Mouse (Mus musculus) limb, embryonic 10.5 days (tissue): ENCODE data around the gene Mcl1. TPM values are rescaled to one million over a fixed set of nuclear protein-coding genes. Genes with fewer than 3 reads are reported as not detected.
"Not testable (repeated sequence)": the region's sequence is repeated elsewhere in the genome, so short reads cannot be mapped to it uniquely, and the experiment has no call there.

Experiments
- DNase-seq: peaks from one replicate; pipeline ENCODE4 v3.0.0-alpha.2; 2017; ENCODE audit warnings: low spot score
- H3K27ac ChIP-seq: fragments of 300-500 bp; sonication (generic); 2 replicates; pipeline ENCODE4 v1.5.1; 2016; ENCODE audit warnings: mild to moderate bottlenecking
- H3K27me3 ChIP-seq: fragments of 300-500 bp; sonication (generic); 2 replicates; pipeline ENCODE4 v1.6.1; 2016; ENCODE audit warnings: low read depth, mild to moderate bottlenecking; ENCODE audit not compliant: poor library complexity, severe bottlenecking
- H3K36me3 ChIP-seq: fragments of 300-500 bp; sonication (generic); 2 replicates; pipeline ENCODE4 v1.6.1; 2016; ENCODE audit warnings: mild to moderate bottlenecking, moderate library complexity
- H3K4me1 ChIP-seq: fragments of 300-500 bp; sonication (generic); 2 replicates; pipeline ENCODE4 v1.6.1; 2016
- H3K4me3 ChIP-seq: fragments of 300-500 bp; sonication (generic); 2 replicates; pipeline ENCODE4 v1.5.1; 2016; ENCODE audit warnings: mild to moderate bottlenecking, moderate library complexity
- H3K9me3 ChIP-seq: fragments of 300-500 bp; sonication (generic); replicated peaks from 2 replicates; pipeline ENCODE4 v1.6.1; 2016; ENCODE audit warnings: mild to moderate bottlenecking
- WGBS: fragments of 180-500 bp; shearing (Covaris S2); methylation state at CpG from one replicate; pipeline ENCODE4 v1.1.7; 2016; 5-methylcytosine and 5-hydroxymethylcytosine counted together
- polyA plus RNA-seq: library from polyadenylated mRNA; unstranded; fragments of >200 nt; fragmentation: Nextera tagmentation; extraction: Ambion mirVana; gene quantifications from 2 replicates; pipeline ENCODE4 v1.2.1, GENCODE M21; 2016

Mcl1 gene
- polyA plus RNA-seq, result 49.7 and 52.1 TPM in 2 replicates

DNA sequence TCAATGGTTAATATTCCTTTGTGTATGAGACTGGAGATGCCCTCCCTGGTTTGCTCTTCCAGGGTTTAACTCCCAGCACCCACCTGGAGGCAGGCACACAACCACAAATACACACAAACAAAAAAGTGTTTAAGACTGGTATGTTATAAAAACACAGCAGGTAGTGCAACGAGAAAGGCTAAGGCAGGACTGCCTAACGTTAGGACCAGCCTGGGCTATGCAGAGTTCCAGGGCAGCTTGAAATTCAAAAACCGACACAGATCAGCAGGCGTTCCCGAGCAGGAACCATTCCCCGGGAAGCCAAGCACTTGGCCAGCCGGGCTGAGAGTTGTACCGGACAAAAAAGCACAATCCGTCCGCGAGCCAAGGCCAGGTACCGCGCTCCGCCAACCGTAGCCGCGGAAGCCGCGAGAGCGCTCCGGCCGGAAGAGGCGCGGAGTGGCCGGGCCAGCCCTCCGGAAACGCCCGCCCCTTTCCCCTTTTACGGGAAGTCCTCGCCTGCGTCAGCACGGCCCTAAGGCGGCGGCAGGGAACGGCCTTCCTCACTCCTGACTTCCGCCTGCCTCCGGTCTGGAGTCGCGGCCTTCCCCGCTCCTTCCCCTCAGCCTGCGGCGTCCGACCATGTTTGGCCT, at the start of gene Mcl1:
Gene Mcl1, plus strand, starts transcription at position 553 of the 632 bp plus-strand sequence.
- DNase-seq, result peak; percentile 97
- Histone ChIP-seq H3K36me3 (peaks cover 33% of the 10 kb centered on the region), H3K4me1 (peaks cover 36% of the 10 kb centered on the region), H3K9me3 (no peaks in the 10 kb centered on the region), H3K27ac (peak within 1 kb of the TSS; percentile 98), H3K27me3 (no peaks in the 10 kb centered on the region), H3K4me3 (peak within 1 kb of the TSS; percentile 90)
- under 1% methylated on average over 43 of the region's 43 CpGs for WGBS

DNA sequence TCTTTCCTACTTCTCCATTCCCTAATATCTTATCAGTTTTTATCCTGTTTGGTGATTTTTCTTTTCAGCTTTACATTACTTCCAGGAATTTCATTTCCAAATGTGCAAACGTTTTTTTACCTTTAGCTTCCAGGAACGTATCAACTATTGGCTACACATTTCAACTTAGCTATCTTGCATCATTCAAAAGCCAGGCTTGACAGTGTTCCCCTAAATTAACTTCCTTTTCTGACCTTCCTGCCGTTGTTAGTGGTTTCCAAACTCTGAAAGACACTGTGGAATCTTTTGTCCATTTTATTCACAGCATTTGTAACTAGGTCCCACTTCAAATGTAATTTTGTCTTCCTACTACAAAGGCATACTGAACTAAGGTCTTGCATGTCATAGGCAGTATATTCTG, 49.4 kb upstream of the Mcl1 start:
- no peaks in the 10 kb centered on the region for H3K9me3 ChIP-seq
- 80% methylated on average over 3 of the region's 3 CpGs for WGBS
- H3K27ac ChIP-seq, result no peak overlapping the region
- H3K4me3 ChIP-seq, result no peak overlapping the region
- peaks cover 52% of the 10 kb centered on the region for H3K36me3 ChIP-seq
- DNase-seq, result no peak
- no peaks in the 10 kb centered on the region for H3K4me1 ChIP-seq
- H3K27me3 ChIP-seq, result no peaks in the 10 kb centered on the region

- DNase-seq, result no peak
- Histone ChIP-seq H3K27me3 (no peaks in the 10 kb centered on the region), H3K27ac (no peak overlapping the region), H3K36me3 (peaks cover 65% of the 10 kb centered on the region), H3K4me3 (no peak overlapping the region), H3K4me1 (no peaks in the 10 kb centered on the region), H3K9me3 (no peaks in the 10 kb centered on the region)
- WGBS, result 94% methylated on average over 1 of the region's 1 CpGs
Observed at GRCm38 (mm10) chr3:95613996-95614395, 44.6 kb upstream of the Mcl1 start.

GRCm38 (mm10) chr3:95618511-95618910, 40.1 kb upstream of the Mcl1 start:
- no peak for DNase-seq
- peaks cover 61% of the 10 kb centered on the region for H3K36me3 ChIP-seq
- H3K4me3 ChIP-seq, result no peak overlapping the region
- WGBS, result 94% methylated on average over 1 of the region's 1 CpGs
- no peaks in the 10 kb centered on the region for H3K9me3 ChIP-seq
- H3K4me1 ChIP-seq, result peaks cover 4% of the 10 kb centered on the region
- H3K27me3 ChIP-seq, result no peaks in the 10 kb centered on the region
- no peak overlapping the region for H3K27ac ChIP-seq

DNA sequence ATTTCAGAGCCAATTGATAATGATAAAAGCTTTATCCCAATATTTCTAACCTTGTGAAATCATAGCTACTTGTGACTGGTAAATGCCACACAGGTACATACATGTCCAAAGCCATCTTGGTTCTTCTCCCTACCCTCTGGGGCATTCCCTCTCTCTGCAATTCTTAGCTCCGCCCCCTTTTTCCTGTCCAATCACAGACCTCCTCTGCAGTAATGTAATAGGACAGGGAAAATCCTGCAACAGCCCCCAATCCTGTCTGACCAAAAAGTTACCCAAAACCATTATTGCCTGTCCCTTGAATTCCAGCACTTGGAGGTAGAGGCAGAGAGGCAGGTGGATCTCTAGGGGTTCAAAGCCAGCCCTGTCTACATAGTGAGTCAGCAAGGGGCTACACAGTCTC, 37.3 kb upstream of the Mcl1 start:
- no peaks in the 10 kb centered on the region for H3K9me3 ChIP-seq
- no peak for DNase-seq
- peaks cover 21% of the 10 kb centered on the region for H3K4me1 ChIP-seq
- no peaks in the 10 kb centered on the region for H3K27me3 ChIP-seq
- H3K4me3 ChIP-seq, result no peak overlapping the region
- peaks cover 43% of the 10 kb centered on the region for H3K36me3 ChIP-seq
- WGBS, result 79% methylated on average over 1 of the region's 1 CpGs
- no peak overlapping the region for H3K27ac ChIP-seq

DNA sequence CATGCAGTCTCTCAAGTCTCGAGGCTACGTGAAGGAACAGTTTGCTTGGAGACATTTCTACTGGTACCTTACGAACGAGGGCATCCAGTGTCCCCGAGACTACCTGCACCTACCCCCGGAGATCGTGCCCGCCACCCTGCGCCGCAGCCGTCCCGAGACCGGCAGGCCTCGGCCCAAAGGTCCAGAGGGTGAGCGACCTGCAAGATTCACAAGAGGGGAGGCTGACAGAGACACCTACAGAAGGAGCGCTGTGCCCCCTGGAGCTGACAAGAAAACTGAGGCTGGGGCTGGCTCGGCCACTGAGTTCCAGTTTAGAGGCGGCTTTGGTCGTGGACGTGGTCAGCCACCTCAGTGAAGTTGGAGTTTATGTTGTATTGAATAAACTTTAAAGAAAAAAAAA, 36.2 kb upstream of the Mcl1 start:
- Histone ChIP-seq H3K36me3 (peaks cover 43% of the 10 kb centered on the region), H3K4me1 (peaks cover 23% of the 10 kb centered on the region)
- H3K27ac ChIP-seq, DNase-seq, H3K9me3 ChIP-seq, H3K4me3 ChIP-seq, H3K27me3 ChIP-seq: not testable (repeated sequence)
- WGBS, result 95% methylated on average over 20 of the region's 20 CpGs

DNA sequence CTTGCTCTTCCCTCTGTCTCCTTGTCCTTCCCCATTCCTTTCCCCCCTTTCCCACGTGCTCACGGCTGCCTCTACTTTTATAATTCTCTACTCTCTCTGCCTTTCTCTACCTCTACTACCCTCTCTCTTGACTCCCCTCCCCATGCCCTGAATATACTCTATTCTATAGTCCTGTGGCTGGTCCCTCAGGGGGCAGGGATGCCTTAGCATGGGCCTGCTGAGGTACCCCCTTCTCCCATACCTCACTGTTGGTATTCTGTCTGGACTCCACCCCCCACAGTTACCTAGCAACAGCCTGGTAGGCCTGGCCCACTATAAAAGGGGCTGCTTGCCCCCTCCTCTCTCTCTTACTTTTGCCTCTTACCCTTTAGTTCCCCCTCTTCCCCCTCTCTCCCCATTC, 35.0 kb upstream of the Mcl1 start:
- Histone ChIP-seq H3K27me3 (no peaks in the 10 kb centered on the region), H3K4me1 (peaks cover 23% of the 10 kb centered on the region), H3K36me3 (peaks cover 43% of the 10 kb centered on the region), H3K4me3 (no peak overlapping the region), H3K27ac (peak overlapping the region; percentile 92), H3K9me3 (no peaks in the 10 kb centered on the region)
- 71% methylated on average over 2 of the region's 2 CpGs for WGBS
- no peak for DNase-seq

GRCm38 (mm10) chr3:95623991-95624515, 34.5 kb upstream of the Mcl1 start:
- H3K4me3 ChIP-seq, result peak overlapping the region; percentile 71
- WGBS, result 78% methylated on average over 5 of the region's 5 CpGs
- peaks cover 43% of the 10 kb centered on the region for H3K36me3 ChIP-seq
- DNase-seq, H3K9me3 ChIP-seq, H3K27me3 ChIP-seq: not testable (repeated sequence)
- H3K27ac ChIP-seq, result peak overlapping the region; percentile 92
- H3K4me1 ChIP-seq, result peaks cover 23% of the 10 kb centered on the region

DNA sequence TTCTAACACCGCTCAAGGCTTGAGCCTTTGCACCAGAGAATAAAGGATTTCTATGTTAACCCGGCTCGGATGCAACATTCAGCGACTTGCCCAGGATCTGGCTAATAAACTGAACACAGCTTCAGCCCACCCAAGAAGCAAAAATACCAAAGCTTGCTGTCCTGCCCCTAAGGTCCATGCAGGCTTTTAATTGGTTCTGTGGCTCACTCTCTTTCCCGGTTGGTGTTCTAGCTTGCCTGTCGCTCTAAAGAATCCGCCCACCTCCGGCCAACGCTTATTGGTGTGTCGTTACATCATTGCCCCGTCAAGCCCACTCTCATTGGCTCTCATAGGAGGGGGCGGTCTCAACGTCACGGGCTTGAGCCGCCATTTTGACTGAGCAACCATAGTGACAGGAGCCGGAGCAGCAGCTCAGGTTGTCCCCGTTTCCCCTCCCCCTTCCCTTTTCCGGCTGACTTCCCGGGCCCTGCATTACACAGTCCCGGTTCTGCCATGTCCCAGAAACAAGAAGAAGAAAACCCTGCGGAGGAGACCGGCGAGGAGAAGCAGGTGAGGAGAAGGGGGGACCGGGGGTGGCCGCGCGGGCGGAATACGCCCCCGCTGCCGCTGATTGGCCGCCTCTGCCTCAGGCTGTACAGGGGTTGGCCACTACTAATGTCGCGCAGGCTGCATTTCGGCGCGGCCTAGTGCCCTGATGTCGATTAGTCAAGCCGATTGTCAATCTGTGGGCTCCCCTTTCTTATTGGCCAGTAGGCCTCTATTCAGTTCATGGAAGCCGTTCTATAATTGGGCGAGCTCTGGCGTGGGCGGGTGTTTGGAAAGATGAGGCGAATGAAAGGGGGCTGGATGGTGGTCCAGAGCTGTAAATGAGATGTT, 33.7 kb upstream of the Mcl1 start, which contains the start of gene Ensa:
Gene Ensa, plus strand, starts transcription at position 366 of the 876 bp plus-strand sequence.
- Histone ChIP-seq H3K4me3 (peak within 1 kb of the TSS; percentile 71), H3K27me3 (no peaks in the 10 kb centered on the region), H3K4me1 (peaks cover 23% of the 10 kb centered on the region), H3K27ac (peak within 1 kb of the TSS; percentile 92), H3K9me3 (no peaks in the 10 kb centered on the region), H3K36me3 (peaks cover 43% of the 10 kb centered on the region)
- DNase-seq, result peak; percentile 93
- under 1% methylated on average over 44 of the region's 44 CpGs for WGBS

- Histone ChIP-seq H3K4me3 (no peak overlapping the region), H3K9me3 (no peaks in the 10 kb centered on the region), H3K27ac (no peak overlapping the region), H3K27me3 (no peaks in the 10 kb centered on the region), H3K36me3 (peaks cover 65% of the 10 kb centered on the region), H3K4me1 (peaks cover 23% of the 10 kb centered on the region)
- DNase-seq, result no peak
- WGBS, result 91% methylated on average over 5 of the region's 5 CpGs
Observed at GRCm38 (mm10) chr3:95627763-95628162, 30.8 kb upstream of the Mcl1 start.

DNA sequence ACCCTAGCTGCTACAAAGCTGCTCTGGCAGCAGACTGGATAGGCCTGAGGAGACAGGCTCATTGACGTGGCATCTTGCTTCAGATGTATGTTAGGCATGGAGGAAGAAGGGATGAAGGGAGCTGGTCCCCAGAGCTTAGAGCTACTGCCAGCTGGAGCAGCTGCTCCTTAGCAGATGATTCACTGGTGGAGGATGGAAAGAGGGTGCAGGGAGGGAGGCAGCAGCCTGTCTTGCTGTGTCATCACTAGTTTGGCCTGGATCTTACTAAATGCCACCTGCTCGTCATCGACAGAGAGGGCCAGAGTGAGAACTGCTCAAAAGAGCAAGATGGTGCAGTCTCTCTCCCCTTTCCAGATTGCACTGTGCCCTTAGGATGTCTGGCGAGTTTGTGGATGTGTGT, 28.8 kb upstream of the Mcl1 start:
- Histone ChIP-seq H3K4me3 (no peak overlapping the region), H3K4me1 (peaks cover 10% of the 10 kb centered on the region), H3K36me3 (peaks cover 85% of the 10 kb centered on the region), H3K27ac (no peak overlapping the region), H3K27me3 (no peaks in the 10 kb centered on the region), H3K9me3 (no peaks in the 10 kb centered on the region)
- DNase-seq, result no peak
- WGBS, result 81% methylated on average over 4 of the region's 4 CpGs

- DNase-seq, result no peak
- Histone ChIP-seq H3K27ac (no peak overlapping the region), H3K4me3 (no peak overlapping the region), H3K36me3 (peaks cover 96% of the 10 kb centered on the region), H3K27me3 (no peaks in the 10 kb centered on the region), H3K9me3 (no peaks in the 10 kb centered on the region), H3K4me1 (peaks cover 6% of the 10 kb centered on the region)
- WGBS, result 87% methylated on average over 3 of the region's 3 CpGs
Observed at GRCm38 (mm10) chr3:95630856-95631255, 27.7 kb upstream of the Mcl1 start.

DNA sequence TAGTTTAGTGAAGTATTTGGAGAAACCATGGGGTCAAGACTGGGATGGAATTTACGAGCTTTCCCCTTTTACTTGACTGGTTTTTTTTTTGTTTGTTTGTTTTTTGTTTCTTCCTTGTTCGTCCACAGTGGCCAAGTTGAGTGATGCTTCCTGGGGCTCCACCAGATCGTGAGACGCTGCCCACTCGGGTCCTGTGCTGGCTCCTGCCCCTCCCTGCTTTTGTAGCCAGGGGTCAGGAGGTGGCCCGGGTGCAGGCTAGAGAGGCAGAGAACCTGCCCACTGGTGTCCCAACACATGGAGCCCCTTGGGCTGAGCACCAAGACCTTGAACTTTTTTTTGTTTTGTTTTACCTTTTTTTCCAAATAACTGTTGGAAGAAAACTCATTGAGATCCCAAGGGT, 27.3 kb upstream of the Mcl1 start:
- Histone ChIP-seq H3K4me1 (peaks cover 1% of the 10 kb centered on the region), H3K4me3 (no peak overlapping the region), H3K27ac (no peak overlapping the region), H3K9me3 (no peaks in the 10 kb centered on the region), H3K36me3 (peaks cover 99% of the 10 kb centered on the region), H3K27me3 (no peaks in the 10 kb centered on the region)
- DNase-seq, result no peak
- WGBS, result 84% methylated on average over 6 of the region's 6 CpGs
